Mouse (Mus musculus) gastrocnemius, adult 18-20 months (tissue): ENCODE data around the gene Tmem175. TPM values are rescaled to one million over a fixed set of nuclear protein-coding genes. Genes with fewer than 3 reads are reported as not detected.

Source experiments
- DNase-seq: peaks from one replicate; pipeline ENCODE4 v3.0.0; 2021; ENCODE audit warnings: low spot score
- total RNA-seq, 2 experiments: library from RNA; stranded (reverse); gene quantifications; 2 replicates each; pipeline ENCODE4 v1.2.3; 2021

The Tmem175 gene
- total RNA-seq, 2 experiments from 2014 or later: 7.6 to 10.7 TPM

DNA sequence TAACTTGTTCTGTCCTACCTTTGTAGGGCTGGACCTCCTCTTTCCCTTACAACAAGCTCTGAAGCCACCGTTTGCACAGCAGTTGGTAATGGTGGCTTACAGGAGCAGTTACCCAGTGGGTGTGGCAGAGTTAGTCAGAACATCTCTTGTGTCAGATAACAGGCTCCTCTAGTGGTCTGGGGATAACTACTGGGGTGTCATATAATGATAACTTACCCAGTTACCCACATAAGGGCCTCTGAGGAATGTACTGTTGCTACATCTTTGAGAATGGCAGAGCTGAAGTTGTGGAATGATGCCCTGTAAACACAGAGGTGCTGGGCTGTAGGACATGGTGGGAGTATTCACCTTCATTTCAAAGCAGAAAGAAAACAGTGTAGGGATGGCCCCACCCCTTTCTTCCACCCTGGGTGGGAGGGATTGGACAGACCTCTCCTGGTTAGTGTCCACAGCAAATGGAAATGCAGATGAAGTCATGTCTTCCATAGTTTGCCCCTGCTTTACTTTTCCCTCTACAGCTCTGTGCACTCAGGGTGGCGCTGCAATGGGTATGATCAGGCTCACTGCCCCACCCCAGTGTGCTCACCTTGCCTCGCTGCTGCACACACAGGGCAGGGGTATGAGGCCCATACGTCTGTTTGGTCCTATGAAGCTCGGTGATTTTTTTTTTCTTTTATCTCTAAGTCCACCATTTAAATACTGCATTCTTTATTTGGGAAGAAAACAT is 47.4 kb downstream of the Tmem175 start:
- DNase-seq: no peak

DNA sequence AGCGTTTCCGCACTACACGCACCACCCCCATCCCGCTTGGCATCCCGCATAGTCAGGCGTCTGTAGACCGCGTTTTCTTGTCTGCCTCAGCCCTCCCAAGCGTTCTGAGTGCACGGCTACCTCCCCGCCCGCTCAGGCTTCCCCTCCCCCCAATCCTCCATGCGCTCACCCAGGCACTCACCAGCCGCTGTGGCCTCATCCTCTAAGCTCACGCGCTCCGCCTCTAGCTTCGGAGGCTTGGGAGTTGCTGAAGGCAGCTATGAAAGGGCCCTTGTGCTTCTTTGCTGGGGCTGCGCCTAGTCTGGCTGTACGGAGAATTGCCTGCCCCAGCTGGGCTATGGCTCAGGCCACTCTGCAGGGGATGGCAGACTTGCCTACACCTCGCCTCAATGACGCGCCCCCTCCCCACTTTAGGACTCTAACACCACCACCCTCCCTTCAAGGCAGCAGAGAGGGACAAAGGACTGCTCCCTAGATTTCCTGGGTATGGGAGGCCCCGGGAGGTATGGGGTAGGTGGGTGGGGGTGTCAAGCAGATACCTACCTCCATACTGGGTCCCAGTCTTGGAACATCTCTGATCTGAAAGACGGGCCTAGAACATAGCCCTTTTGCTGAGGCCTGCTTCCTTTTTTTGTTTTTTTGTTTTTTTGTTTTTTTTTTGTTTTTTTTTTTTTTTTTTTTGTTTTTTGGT is 48.2 kb downstream of the Tmem175 start:
- DNase-seq: no peak

DNA sequence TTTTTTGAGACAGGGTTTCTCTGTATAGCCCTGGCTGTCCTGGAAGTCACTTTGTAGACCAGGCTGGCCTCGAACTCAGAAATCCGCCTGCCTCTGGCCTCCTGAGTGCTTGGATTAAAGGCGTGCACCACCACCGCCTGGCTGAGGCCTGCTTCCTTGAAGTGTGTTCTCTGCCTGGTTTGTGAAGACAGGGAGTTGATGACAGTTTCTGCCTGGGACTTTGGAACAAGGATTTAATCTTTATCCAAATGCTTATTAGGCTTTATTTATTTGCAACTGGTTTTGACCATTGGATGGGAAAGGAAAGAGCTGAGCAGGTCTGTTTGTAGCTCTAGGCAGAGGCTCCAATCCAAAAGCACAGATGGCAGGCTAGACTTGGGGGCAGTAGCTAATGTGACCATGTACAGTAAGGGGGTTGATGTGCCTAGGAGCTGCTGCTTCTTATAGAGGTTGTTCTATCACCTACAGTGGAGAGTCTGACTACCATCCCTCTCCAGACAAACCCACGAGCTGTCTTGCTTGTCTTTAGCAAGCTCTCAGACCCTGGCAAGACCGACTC is 48.8 kb downstream of the Tmem175 start:
- no peak for DNase-seq

DNA sequence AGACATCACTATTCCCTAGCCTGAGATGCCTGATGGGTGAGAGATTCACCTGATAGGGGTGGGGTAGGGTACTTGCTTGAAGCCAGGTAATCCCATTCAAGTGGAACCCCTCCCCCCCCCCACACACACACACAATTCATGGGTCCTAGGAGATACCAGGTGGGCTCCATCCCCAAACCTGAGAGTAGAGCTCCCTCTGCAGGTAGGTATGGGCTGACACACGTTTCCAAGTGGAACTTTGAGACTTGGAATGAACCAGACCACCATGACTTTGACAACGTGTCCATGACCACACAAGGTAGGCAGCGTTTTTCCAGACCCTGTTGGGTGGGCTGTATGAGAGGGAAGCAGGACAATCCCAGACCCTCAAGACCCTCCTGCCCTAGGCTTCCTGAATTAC is 50.3 kb downstream of the Tmem175 start:
- DNase-seq: no peak

DNA sequence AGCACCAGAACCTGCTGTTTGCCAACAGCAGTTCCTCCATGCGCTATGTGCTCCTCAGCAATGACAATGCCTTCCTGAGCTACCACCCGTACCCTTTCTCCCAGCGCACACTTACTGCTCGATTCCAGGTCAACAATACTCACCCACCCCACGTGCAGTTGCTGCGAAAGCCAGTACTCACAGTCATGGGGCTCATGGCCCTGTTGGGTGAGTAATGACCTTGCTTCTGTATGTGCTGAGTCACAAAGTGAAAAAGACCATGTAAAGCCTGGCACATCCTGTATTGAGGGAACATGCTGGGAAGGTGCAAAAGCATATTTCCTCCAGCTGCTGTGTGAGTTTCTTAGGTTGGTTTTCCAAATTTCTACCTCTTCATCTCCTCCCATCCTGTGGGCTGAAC is 51.3 kb downstream of the Tmem175 start:
- DNase-seq: no peak

DNA sequence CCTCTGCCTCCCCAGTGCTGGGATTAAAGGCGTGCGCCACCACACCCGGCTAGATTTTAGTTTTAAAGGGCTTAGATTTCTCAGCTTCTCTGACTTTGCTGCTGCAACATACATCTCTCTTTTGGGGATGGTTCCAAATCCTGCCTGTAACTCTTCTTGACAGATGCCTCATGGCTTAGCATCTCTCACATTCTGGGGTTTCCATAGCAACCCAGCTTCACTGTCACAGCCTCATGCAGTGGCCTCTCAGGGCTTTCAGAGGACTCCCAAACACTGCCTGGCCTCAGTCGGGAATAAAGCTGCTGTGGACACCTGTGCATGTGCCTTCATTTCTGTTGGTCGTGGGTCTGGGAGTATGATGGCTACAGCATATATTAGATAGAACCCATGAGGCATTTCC is 59.5 kb downstream of the Tmem175 start:
- no peak for DNase-seq

DNA sequence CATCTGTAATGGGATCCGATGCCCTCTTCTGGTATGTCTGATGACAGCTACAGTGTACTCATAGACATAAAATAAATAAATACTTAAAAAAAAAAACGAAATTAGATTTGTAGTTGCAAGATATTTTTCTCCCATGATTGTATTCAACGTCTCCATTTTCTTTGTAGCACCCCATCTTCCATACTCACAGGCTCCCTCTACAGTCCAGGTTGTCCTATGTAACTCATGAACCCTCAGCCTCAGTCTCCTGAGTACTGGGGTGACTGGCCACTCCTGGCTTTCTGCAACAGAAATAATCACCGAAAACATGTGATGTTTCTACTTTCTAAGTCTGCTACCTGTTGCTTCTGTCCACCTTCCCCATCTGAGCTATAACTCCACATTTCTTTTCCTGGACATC is 61.6 kb downstream of the Tmem175 start:
- no peak for DNase-seq

DNA sequence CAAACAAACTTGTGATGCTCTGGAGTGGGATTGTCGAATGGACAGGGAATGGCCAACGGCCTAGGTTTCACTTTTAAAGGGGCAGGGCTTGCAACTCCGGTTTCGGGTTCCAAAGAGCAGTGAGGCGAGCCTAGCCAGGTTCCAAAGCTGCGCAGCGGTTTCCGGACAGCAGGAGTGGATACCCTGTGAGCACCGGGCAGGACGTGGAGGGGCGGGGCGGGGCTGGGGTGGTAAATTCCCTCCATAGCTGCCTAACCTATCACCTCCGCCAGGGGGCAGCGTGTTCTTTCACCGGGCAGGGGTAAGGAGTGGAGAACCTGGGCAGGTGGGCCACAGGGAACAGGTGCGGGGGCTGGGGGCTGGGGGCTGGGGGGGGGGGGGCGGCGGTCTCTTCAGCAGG is 62.7 kb downstream of the Tmem175 start, which contains the start of gene Fgfrl1:
Gene Fgfrl1, plus strand, starts transcription at position 112 of the 400 bp plus-strand sequence.
- peak; percentile 50 for DNase-seq

DNA sequence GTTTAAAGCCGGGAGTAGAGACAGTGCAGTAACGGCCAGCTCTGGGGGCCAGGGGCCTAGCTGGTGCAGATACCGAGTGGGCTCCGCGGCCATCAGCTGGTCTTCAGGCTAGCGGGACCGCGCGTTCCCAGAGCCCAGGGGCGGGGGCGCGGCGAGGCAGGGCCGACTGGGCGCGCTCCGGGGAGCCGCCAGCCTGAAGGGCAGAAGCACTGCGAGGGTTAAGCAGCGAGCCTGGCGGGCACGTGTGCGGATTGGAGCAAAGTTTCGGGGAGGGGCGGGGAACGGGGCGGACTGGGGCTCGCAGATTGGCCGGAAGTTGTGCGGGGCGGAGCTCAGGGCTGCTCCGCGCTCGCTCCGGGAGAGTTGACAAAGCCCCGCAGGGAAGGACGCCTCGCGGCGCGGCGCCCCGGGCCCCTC is 64.3 kb downstream of the Tmem175 start:
- peak; percentile 84 for DNase-seq

DNA sequence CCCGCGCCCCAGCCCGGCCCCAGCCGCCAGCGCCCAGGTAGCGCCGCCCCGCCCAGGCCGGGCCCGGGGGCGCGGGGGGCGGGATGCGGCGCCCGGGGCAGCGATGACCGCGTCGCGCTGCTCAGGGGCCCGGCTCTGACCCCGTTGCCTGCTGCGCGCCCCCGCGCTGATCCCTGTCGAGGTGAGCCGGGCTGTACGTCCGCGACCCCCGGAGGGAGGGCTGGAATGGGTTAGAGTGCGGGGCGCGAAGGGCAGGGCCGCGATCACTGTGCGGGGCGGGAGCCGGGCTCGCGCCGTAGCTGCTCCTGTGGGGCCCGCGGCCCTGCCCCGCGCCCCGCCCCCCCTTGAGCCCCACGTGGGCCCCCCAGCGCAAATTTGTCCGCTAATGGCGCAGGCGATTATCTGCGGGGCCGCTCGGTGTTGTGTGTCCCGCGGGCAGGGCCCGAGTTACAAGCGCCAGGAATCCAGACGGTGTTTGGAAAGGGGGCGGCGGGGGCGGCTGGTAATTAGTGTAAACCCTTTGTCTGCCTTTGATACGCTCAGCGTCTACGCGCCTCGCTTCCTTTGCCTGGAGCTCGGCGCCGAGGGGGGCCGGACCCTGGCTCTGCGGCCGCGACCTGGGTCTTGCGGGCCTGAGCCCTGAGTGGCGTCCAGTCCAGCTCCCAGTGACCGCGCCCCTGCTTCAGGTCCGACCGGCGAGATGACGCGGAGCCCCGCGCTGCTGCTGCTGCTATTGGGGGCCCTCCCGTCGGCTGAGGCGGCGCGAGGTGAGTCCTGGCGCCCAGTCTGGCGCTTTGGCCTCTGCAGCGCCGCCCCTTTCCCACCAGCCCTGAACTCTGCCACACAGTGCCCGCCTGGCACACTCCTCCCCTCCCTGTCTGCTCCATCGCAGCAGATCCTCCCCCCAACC is 65.0 kb downstream of the Tmem175 start:
- DNase-seq: no peak

DNA sequence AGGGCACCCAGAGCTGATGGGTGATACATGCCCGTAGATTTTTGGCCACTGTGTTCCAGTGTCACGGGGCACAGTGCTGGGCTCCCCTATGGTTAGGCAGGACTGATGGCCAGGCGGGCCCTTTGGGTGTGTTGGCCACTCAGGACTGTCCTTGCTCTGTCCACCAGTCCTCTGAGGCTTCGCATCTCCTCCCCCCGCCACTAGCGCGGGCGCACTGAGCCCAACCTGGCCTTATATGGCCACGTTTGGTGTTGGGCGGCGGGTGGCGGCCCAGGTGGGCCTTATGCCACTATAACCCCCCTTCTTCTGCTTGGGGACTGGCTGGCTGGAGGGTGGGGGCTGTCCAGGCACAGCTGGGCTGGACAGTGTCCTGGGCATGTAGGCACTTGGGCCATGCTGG is 66.3 kb downstream of the Tmem175 start:
- no peak for DNase-seq

DNA sequence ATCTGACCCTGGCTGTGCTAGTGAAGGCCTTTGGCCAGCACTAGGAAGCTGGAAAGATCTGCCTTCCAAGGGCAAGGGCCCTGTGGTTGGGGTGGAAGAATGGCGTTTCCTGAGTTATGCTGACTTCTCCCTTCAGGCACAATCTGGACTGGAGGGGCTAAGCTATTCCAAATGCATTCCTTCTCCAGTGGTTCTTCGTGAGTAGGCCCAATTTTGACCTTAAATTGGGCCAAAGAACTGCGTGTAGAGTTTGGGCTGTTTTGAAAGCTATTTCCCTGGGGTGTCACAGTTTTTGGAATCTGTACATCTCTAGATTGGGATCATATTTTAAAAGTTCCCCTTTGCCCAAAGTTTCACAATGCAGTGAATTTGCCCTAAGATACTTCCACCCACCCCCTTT is 67.0 kb downstream of the Tmem175 start:
- DNase-seq: no peak

DNA sequence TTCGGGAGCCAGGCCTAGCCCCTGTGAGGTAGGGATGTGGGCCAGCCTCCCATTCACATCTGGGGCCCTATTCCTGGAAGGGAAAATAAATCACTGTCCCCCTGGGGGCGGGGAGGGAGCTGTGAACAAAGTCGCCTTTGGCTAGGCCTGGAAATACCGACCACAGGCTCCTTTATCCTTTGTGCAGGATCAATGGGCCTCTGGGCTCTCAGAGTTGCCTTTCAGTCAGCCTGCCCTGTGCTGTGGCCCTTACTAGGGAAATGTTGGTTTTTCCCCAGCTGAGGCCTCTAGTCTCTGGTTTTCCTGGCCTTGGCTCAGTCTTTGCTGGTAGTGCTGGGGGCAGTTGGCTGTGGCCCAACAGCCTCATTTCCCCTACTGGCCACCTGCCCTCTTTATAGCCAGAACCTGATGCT is 67.8 kb downstream of the Tmem175 start:
- DNase-seq: no peak

Other genes starting within 250 kb of the Tmem175 start
- not detected for gene Pde6b, start 241.4 kb upstream of the Tmem175 start, total RNA-seq
- 100 to 1,000 TPM; 765 to 857 TPM for gene Atp5k, start 195.3 kb upstream of the Tmem175 start, total RNA-seq
- 1 to 10 TPM in 1 of 2 experiments, under 1 TPM in 1; 0.84 to 1.7 TPM for gene Mfsd7a, start 180.9 kb upstream of the Tmem175 start, total RNA-seq
- gene Pcgf3, start 168.5 kb upstream of the Tmem175 start, total RNA-seq: 10 to 100 TPM; 33.8 to 35.9 TPM
- gene Cplx1, start 79.7 kb upstream of the Tmem175 start, total RNA-seq: under 1 TPM; 0.21 to 0.41 TPM
- gene Gak, start within 50 bp of the Tmem175 start, total RNA-seq: 10 to 100 TPM; 10.9 to 11.9 TPM
- 1 to 10 TPM; 8.2 to 10.0 TPM for gene Idua, start 30.6 kb downstream of the Tmem175 start, total RNA-seq
- 1 to 10 TPM; 2.4 to 3.9 TPM for gene Dgkq, start 39.9 kb downstream of the Tmem175 start, total RNA-seq
- gene Slc26a1, start 45.8 kb downstream of the Tmem175 start, total RNA-seq: under 1 TPM in 1 of 2 experiments, not detected in 1; 0.12 TPM
- gene Fgfrl1, start 62.6 kb downstream of the Tmem175 start, total RNA-seq: 10 to 100 TPM; 23.3 to 29.9 TPM
- gene Rnf212, start 145.2 kb downstream of the Tmem175 start, total RNA-seq: not detected
- gene Tmed11, start 165.6 kb downstream of the Tmem175 start, total RNA-seq: not detected
- not detected for gene Vmn2r8, start 179.1 kb downstream of the Tmem175 start, total RNA-seq
- not detected for gene Vmn2r9, start 222.8 kb downstream of the Tmem175 start, total RNA-seq